Mouse (Mus musculus): ENCODE data around the gene Dlx2. TPM values are rescaled to one million over a fixed set of nuclear protein-coding genes. Genes with fewer than 3 reads are reported as not detected.

Dlx2 gene
- polyA plus RNA-seq, 1 experiment from 2014 or later = not detected

DNA sequence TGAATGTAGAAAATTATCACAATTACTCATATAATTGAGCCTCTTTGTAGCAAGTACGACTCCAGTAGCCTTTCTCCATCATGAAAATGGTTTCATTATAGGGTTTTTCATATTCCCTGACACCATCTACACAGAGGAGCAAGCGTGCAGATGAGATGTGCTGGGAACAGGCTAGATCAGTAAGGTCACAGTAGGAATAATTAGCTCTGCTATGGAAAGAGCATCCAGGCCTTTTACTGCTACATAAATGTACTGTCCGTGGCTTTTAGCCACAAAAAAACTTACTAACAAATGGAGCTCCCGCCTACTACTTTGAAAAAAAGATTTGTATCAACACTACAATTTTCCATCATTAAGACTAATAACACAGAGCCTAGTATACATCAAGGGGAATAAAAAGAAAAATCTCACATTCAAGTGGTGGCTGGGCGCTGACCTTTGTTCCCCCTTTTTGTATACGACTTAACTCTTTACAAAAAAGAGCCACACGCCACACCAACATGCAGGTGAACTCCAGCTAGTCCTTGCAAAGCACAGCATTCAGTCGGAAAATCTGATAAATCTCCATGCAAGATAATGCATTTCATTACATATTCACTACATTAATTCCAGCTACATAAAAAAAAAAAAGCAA lies 29.0 kb downstream of the Dlx2 start:
- TF ChIP-seq EP300 (IDR thresholded peaks at IDR 0.05) (no peak), CTCF (IDR thresholded peaks at IDR 0.05) (no peak)
- 88% methylated on average over 8 of the region's 8 CpGs for WGBS
- H3K4me1 ChIP-seq (ENCODE audit: insufficient read depth, low read depth, low read length) = no peaks in the 10 kb centered on the region

DNA sequence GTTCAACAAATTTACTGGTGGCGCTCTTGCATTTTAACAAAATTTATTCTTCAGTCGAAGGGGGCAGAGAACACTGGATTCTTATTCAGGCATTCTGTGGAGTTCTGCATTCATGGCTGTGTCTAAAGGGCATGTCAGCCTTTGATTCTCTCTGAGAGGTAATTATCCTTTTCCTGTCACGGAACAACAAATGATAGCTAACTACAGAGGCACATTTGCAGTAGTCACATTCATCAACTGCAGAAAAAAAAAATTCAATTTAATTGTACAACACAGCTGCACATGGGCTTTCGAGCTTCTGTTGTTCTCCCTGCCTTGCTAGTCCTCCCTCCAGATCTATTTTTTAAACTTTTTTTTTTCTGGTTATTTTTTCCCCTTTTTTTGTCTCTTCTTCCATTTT lies 29.6 kb downstream of the Dlx2 start:
- no peaks in the 10 kb centered on the region for H3K9me3 ChIP-seq (ENCODE audit: low read length)
- WGBS = 78% methylated on average over 4 of the region's 4 CpGs
- no peak for ATAC-seq

More for the DNA sequence above, 29.0 kb downstream of the Dlx2 start:
- no peak for DNase-seq (ENCODE audit: low spot score)
- H3K27ac ChIP-seq (ENCODE audit: low read length) = no peak overlapping the region
- H3K36me3 ChIP-seq (ENCODE audit: insufficient read depth, low read length) = no peaks in the 10 kb centered on the region
- ATAC-seq = no peak
- H3K9ac ChIP-seq (replicated peaks; ENCODE audit: low read depth) = no peak overlapping the region
- no peak overlapping the region for H3K4me2 ChIP-seq (replicated peaks; ENCODE audit: low read depth, low read length)
- no peak overlapping the region for H3K4me3 ChIP-seq (ENCODE audit: low read depth, low read length)
- no peaks in the 10 kb centered on the region; the same call in 1 of the 2 replicates for H3K27me3 ChIP-seq (replicated peaks; ENCODE audit: insufficient read depth, low read length)
- H3K9me3 ChIP-seq (ENCODE audit: low read length) = no peaks in the 10 kb centered on the region

DNA sequence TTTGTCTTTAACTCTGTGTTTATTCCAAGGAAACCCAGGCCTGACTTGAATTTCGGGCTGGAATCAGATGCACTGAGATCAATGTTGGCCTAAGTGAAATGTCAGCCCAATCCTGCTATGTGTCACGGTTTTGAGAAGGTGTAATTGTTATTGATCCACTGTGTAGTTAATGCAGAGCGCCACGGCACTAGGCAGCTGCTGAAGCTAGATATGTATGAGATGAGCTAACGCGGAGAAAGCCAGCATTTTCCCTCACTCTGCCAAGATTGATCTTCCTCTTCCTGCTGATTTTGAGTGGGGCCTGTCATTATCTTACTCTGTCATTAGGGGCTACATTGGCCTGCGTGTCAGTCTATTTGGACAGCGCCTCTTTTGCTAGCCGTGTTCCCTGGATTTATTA lies 34.2 kb downstream of the Dlx2 start:
- Histone ChIP-seq H3K9me3 (ENCODE audit: low read length) (no peaks in the 10 kb centered on the region), H3K4me2 (replicated peaks; ENCODE audit: low read depth, low read length) (no peak overlapping the region), H3K36me3 (ENCODE audit: insufficient read depth, low read length) (no peaks in the 10 kb centered on the region), H3K27me3 (replicated peaks; ENCODE audit: insufficient read depth, low read length) (no peaks in the 10 kb centered on the region), H3K27ac (ENCODE audit: low read length) (no peak overlapping the region), H3K4me3 (ENCODE audit: low read depth, low read length) (no peak overlapping the region), H3K4me1 (ENCODE audit: insufficient read depth, low read depth, low read length) (no peaks in the 10 kb centered on the region), H3K9ac (replicated peaks; ENCODE audit: low read depth) (no peak overlapping the region)
- DNase-seq (ENCODE audit: low spot score) (no peak), ATAC-seq (no peak)
- TF ChIP-seq EP300 (IDR thresholded peaks at IDR 0.05) = no peak
- TF ChIP-seq CTCF (IDR thresholded peaks at IDR 0.05) = no peak
- WGBS = 77% methylated on average over 9 of the region's 9 CpGs

More for the DNA sequence above, 29.6 kb downstream of the Dlx2 start:
- Histone ChIP-seq H3K4me1 (ENCODE audit: insufficient read depth, low read depth, low read length) (no peaks in the 10 kb centered on the region), H3K9ac (replicated peaks; ENCODE audit: low read depth) (no peak overlapping the region), H3K4me3 (ENCODE audit: low read depth, low read length) (no peak overlapping the region), H3K36me3 (ENCODE audit: insufficient read depth, low read length) (no peaks in the 10 kb centered on the region), H3K27ac (ENCODE audit: low read length) (no peak overlapping the region), H3K27me3 (replicated peaks; ENCODE audit: insufficient read depth, low read length) (no peaks in the 10 kb centered on the region), H3K4me2 (replicated peaks; ENCODE audit: low read depth, low read length) (no peak overlapping the region)
- TF ChIP-seq CTCF (IDR thresholded peaks at IDR 0.05) (no peak), EP300 (IDR thresholded peaks at IDR 0.05) (no peak)
- no peak for DNase-seq (ENCODE audit: low spot score)

DNA sequence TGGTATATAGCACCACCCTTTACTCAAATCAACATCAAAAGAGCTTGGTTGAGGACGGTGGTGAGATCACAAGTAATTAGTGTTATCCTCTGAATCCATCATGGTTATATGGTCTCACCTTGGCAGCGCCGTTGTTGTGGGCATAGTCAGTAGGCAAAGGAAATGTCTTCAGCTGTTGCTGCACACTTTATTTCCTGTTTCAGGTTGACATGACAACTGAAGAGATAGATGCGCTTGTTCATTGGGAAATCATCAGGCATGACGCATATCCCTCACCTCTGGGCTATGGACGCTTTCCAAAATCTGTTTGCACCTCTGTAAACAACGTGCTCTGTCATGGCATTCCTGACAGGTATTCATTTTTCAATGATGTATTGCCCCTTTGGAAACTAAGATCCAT lies 35.3 kb downstream of the Dlx2 start:
- no peaks in the 10 kb centered on the region for H3K36me3 ChIP-seq (ENCODE audit: insufficient read depth, low read length)
- H3K27ac ChIP-seq (ENCODE audit: low read length) = no peak overlapping the region
- no peak for DNase-seq (ENCODE audit: low spot score)
- no peak overlapping the region for H3K4me3 ChIP-seq (ENCODE audit: low read depth, low read length)
- no peak overlapping the region for H3K4me2 ChIP-seq (replicated peaks; ENCODE audit: low read depth, low read length)
- no peak overlapping the region for H3K9ac ChIP-seq (replicated peaks; ENCODE audit: low read depth)
- H3K27me3 ChIP-seq (replicated peaks; ENCODE audit: insufficient read depth, low read length) = no peaks in the 10 kb centered on the region
- H3K4me1 ChIP-seq (ENCODE audit: insufficient read depth, low read depth, low read length) = no peaks in the 10 kb centered on the region
- no peak for ATAC-seq
- WGBS = 83% methylated on average over 7 of the region's 7 CpGs
- no peak for TF ChIP-seq EP300 (IDR thresholded peaks at IDR 0.05)
- H3K9me3 ChIP-seq (ENCODE audit: low read length) = no peaks in the 10 kb centered on the region

DNA sequence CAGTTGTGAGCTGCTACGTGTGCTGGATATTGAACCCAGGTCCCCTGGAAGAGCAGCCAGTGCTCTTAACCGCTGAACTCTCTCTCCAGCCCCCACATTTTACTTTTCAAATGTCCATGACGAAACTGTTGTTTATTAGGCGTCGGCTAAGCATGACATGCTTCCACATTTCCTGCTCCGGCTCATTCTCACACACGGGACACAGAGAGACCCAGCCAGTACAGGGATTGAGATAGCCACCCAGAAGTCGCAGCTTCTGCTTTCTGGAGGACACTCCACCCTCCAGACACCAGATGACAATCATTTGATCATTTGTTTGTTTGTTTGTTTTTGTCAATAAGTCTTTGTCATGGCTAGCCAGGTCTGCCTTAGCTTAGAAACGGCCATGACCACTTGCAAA lies 41.7 kb downstream of the Dlx2 start:
- H3K9me3 ChIP-seq (ENCODE audit: low read length) = no peaks in the 10 kb centered on the region
- H3K4me3 ChIP-seq (ENCODE audit: low read depth, low read length) = no peak overlapping the region
- WGBS = 42% methylated on average over 9 of the region's 9 CpGs
- no peak overlapping the region for H3K4me2 ChIP-seq (replicated peaks; ENCODE audit: low read depth, low read length)
- no peak for TF ChIP-seq CTCF (IDR thresholded peaks at IDR 0.05)
- no peak for TF ChIP-seq EP300 (IDR thresholded peaks at IDR 0.05)
- no peak overlapping the region for H3K27ac ChIP-seq (ENCODE audit: low read length)
- DNase-seq (ENCODE audit: low spot score) (peak; percentile 22), ATAC-seq (no peak)
- H3K9ac ChIP-seq (replicated peaks; ENCODE audit: low read depth) = no peak overlapping the region
- H3K4me1 ChIP-seq (ENCODE audit: insufficient read depth, low read depth, low read length) = no peaks in the 10 kb centered on the region
- H3K36me3 ChIP-seq (ENCODE audit: insufficient read depth, low read length) = no peaks in the 10 kb centered on the region
- H3K27me3 ChIP-seq (replicated peaks; ENCODE audit: insufficient read depth, low read length) = no peaks in the 10 kb centered on the region

DNA sequence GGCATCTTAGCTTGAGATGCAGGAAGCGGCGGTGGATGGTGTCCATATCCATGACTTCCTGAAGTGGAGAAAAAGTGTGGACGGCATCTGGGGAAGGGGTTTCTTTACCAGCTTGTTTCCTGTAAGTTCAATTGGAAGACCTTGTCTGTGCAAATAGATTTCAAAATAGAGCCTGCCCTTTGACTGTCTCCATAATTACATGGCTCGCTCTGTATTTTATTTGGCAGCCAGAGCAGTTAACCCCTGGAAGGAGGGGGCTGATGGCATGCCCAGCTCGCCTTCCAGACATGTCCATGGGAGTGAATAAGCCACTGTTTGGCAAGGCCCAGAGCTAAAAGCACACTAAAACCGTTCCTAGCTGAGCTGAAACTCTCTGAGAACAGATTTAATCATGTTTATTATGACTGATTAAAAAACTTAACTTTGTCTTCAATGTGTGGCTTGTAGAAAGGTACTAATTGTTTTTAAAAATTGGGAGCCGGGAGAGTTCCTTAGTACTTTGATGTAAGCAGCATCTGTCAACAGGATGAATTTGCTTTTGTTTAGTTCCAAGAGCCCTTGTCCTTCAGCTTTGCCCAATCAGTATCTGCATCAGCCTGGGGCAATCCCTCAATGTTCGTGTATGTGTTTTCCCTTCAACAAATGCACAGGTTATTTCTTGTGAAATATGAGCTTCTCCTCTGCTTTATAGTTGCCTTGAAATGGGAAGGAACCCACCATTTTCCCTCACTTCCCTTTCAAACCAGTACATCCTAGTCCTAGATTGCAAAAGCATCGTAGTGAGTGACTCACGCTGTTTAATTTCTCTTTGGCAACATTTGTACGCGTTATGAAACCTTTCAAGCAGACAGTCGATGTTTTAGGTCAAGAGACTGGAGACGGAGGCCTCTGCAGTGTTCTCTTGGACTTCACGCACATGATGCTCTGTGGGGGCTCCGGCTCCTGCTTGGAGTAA lies 47.0 kb downstream of the Dlx2 start:
- DNase-seq (ENCODE audit: low spot score) = peak; percentile 83
- Histone ChIP-seq H3K4me3 (ENCODE audit: low read depth, low read length) (no peak overlapping the region), H3K36me3 (ENCODE audit: insufficient read depth, low read length) (no peaks in the 10 kb centered on the region), H3K4me1 (ENCODE audit: insufficient read depth, low read depth, low read length) (no peaks in the 10 kb centered on the region), H3K27me3 (replicated peaks; ENCODE audit: insufficient read depth, low read length) (no peaks in the 10 kb centered on the region), H3K4me2 (replicated peaks; ENCODE audit: low read depth, low read length) (no peak overlapping the region), H3K27ac (ENCODE audit: low read length) (no peak overlapping the region), H3K9me3 (ENCODE audit: low read length) (no peaks in the 10 kb centered on the region), H3K9ac (replicated peaks; ENCODE audit: low read depth) (no peak overlapping the region)
- no peak for TF ChIP-seq CTCF (IDR thresholded peaks at IDR 0.05)
- 0 out of 2 replicates have a peak, but pooled peaks have one; percentile 14 for TF ChIP-seq EP300 (IDR thresholded peaks at IDR 0.05)
- WGBS = 53% methylated on average over 16 of the region's 16 CpGs
- peak; percentile 56 for ATAC-seq
